Mouse (Mus musculus) erythroblast, embryonic 14.5 days (primary cell): ENCODE results near the gene Chac2. TPM values are rescaled to one million over a fixed set of nuclear protein-coding genes. Genes with fewer than 3 reads are reported as not detected.

Source experiments
- H3K27me3 ChIP-seq: 2 replicates; pipeline ENCODE4 v1.6.1; 2012; ENCODE audit warnings: inconsistent platforms; ENCODE audit not compliant: control insufficient read depth
- H3K36me3 ChIP-seq: 2 replicates; pipeline ENCODE4 v1.6.1; 2012; ENCODE audit warnings: mild to moderate bottlenecking, inconsistent platforms; ENCODE audit not compliant: control insufficient read depth
- H3K4me1 ChIP-seq: 2 replicates; pipeline ENCODE4 v1.6.1; 2012; ENCODE audit warnings: inconsistent platforms; ENCODE audit not compliant: control insufficient read depth
- H3K4me3 ChIP-seq: replicated peaks from 2 replicates; pipeline ENCODE3; 2012; ENCODE audit warnings: moderate library complexity, mild to moderate bottlenecking, inconsistent platforms
- H3K9me3 ChIP-seq: 2 replicates; pipeline ENCODE4 v1.6.1; 2012; ENCODE audit warnings: low read length, inconsistent platforms, mixed read lengths; ENCODE audit not compliant: control insufficient read depth
- GATA1 ChIP-seq: IDR thresholded peaks from 2 replicates; pipeline ENCODE4 v1.6.1; 2012; ENCODE audit warnings: low read length, inconsistent platforms, mixed read lengths
- TAL1 ChIP-seq: IDR thresholded peaks from 3 replicates; pipeline ENCODE4 v1.6.1; 2012; ENCODE audit warnings: low read length, inconsistent platforms, mixed read lengths
- polyA plus RNA-seq: library from polyadenylated mRNA; stranded (reverse); fragments of >175 nt; gene quantifications from 2 replicates; pipeline ENCODE4 v1.2.3, GENCODE M21; 2012

Gene Chac2
- polyA plus RNA-seq, 1 experiment, result 9.1 TPM

GRCm38 (mm10) chr11:30986625-30987017, 471 bp upstream of the Chac2 start:
- no peaks in the 10 kb centered on the region for H3K9me3 ChIP-seq

GRCm38 (mm10) chr11:30985237-30985636, 913 bp downstream of the Chac2 start:
- H3K4me1 ChIP-seq, result peaks cover 48% of the 10 kb centered on the region

More at GRCm38 (mm10) chr11:30986625-30987017, 471 bp upstream of the Chac2 start:
- peaks cover 40% of the 10 kb centered on the region for H3K4me1 ChIP-seq
- no peaks in the 10 kb centered on the region for H3K27me3 ChIP-seq
- TF ChIP-seq GATA1 (peak; percentile 52; the same call in 1 of the 2 replicates), TAL1 (no peak)
- peak overlapping the region; percentile 99 for H3K4me3 ChIP-seq
- H3K36me3 ChIP-seq, result peaks cover 32% of the 10 kb centered on the region

GRCm38 (mm10) chr11:30954279-30954725, 31.8 kb downstream of the Chac2 start, which contains the start of gene Erlec1:
TSS of gene Erlec1 (minus strand) at chr11:30954335.
- H3K36me3 ChIP-seq, result peaks cover 40% of the 10 kb centered on the region
- H3K9me3 ChIP-seq, result no peaks in the 10 kb centered on the region
- H3K4me1 ChIP-seq, result peaks cover 24% of the 10 kb centered on the region
- TF ChIP-seq GATA1, result no peak
- TF ChIP-seq TAL1, result no peak
- peak within 1 kb of the TSS; percentile 97 for H3K4me3 ChIP-seq
- H3K27me3 ChIP-seq, result no peaks in the 10 kb centered on the region

More at GRCm38 (mm10) chr11:30985237-30985636, 913 bp downstream of the Chac2 start:
- TF ChIP-seq TAL1 (no peak), GATA1 (no peak)
- Histone ChIP-seq H3K27me3 (no peaks in the 10 kb centered on the region), H3K9me3 (no peaks in the 10 kb centered on the region), H3K36me3 (peaks cover 46% of the 10 kb centered on the region), H3K4me3 (peak overlapping the region; percentile 99)

GRCm38 (mm10) chr11:30953469-30954154, 32.5 kb downstream of the Chac2 start:
- Histone ChIP-seq H3K4me3 (peak overlapping the region; percentile 97), H3K27me3 (no peaks in the 10 kb centered on the region), H3K36me3 (peaks cover 47% of the 10 kb centered on the region), H3K9me3 (no peaks in the 10 kb centered on the region), H3K4me1 (peaks cover 24% of the 10 kb centered on the region)
- no peak for TF ChIP-seq TAL1
- no peak for TF ChIP-seq GATA1

GRCm38 (mm10) chr11:30952829-30953228, 33.3 kb downstream of the Chac2 start:
- TF ChIP-seq TAL1, result no peak
- TF ChIP-seq GATA1, result no peak
- peaks cover 55% of the 10 kb centered on the region for H3K36me3 ChIP-seq
- H3K27me3 ChIP-seq, result no peaks in the 10 kb centered on the region
- no peaks in the 10 kb centered on the region for H3K9me3 ChIP-seq
- peaks cover 24% of the 10 kb centered on the region for H3K4me1 ChIP-seq
- H3K4me3 ChIP-seq, result peak overlapping the region; percentile 97

GRCm38 (mm10) chr11:30943522-30943921, 42.6 kb downstream of the Chac2 start:
- Histone ChIP-seq H3K4me1 (no peaks in the 10 kb centered on the region), H3K4me3 (no peak overlapping the region), H3K36me3 (peaks cover 94% of the 10 kb centered on the region), H3K9me3 (no peaks in the 10 kb centered on the region), H3K27me3 (no peaks in the 10 kb centered on the region)
- TF ChIP-seq GATA1 (no peak), TAL1 (no peak)

- no peak overlapping the region for H3K4me3 ChIP-seq
- peaks cover 68% of the 10 kb centered on the region for H3K36me3 ChIP-seq
- no peaks in the 10 kb centered on the region for H3K27me3 ChIP-seq
- H3K9me3 ChIP-seq, result no peaks in the 10 kb centered on the region
- H3K4me1 ChIP-seq, result peaks cover 23% of the 10 kb centered on the region
- TF ChIP-seq GATA1, result no peak
- no peak for TF ChIP-seq TAL1
These were observed 57.7 kb downstream of the Chac2 start for GRCm38 (mm10) chr11:30928498-30928897.

- H3K4me1 ChIP-seq, result peaks cover 25% of the 10 kb centered on the region
- TF ChIP-seq GATA1 (no peak), TAL1 (no peak)
- no peaks in the 10 kb centered on the region for H3K9me3 ChIP-seq
- H3K36me3 ChIP-seq, result peaks cover 69% of the 10 kb centered on the region
- H3K27me3 ChIP-seq, result no peaks in the 10 kb centered on the region
- H3K4me3 ChIP-seq, result no peak overlapping the region
These were observed 58.1 kb downstream of the Chac2 start for GRCm38 (mm10) chr11:30928079-30928478.

Other genes with a start within 250 kb of the Chac2 start
- 0.67 and 0.90 TPM in 2 replicates for gene Psme4, start 214.6 kb downstream of the Chac2 start, polyA plus RNA-seq
- gene Gpr75, start 101.0 kb downstream of the Chac2 start, polyA plus RNA-seq, result not detected in 2 replicates
- gene Asb3, start 100.9 kb downstream of the Chac2 start, polyA plus RNA-seq, result 0.10 and 0.20 TPM in 2 replicates
- 4.9 and 6.0 TPM in 2 replicates for gene Erlec1, start 32.0 kb downstream of the Chac2 start, polyA plus RNA-seq
- not detected in 2 replicates for gene Gm17332, start 196.1 kb upstream of the Chac2 start, polyA plus RNA-seq